Mouse (Mus musculus) heart, postnatal 0 days (tissue): ENCODE measurements around the gene Slc43a2. TPM values are rescaled to one million over a fixed set of nuclear protein-coding genes. Genes with fewer than 3 reads are reported as not detected.

Experiments used
- ATAC-seq: fragments of 200-750 bp; cut with Nextera tagmentation; 2 replicates; pipeline ENCODE4 v1.8.0; 2017; ENCODE audit warnings: low read depth, moderate number of reproducible peaks, moderate library complexity; ENCODE audit not compliant: insufficient read depth
- DNase-seq: peaks from one replicate; pipeline ENCODE4 v3.0.0-alpha.2; 2016; ENCODE audit warnings: low spot score
- H3K27ac ChIP-seq: fragments of 300-500 bp; sonication (generic); 2 replicates; pipeline ENCODE4 v1.5.1; 2014; ENCODE audit warnings: low read depth, mild to moderate bottlenecking
- H3K27me3 ChIP-seq: fragments of 300-500 bp; sonication (generic); 2 replicates; pipeline ENCODE4 v1.6.1; 2014; ENCODE audit warnings: low read length, mixed read lengths; ENCODE audit not compliant: control insufficient read depth, insufficient read depth
- H3K36me3 ChIP-seq: fragments of 300-500 bp; sonication (generic); replicated peaks from 2 replicates; pipeline ENCODE4 v1.6.1; 2014; ENCODE audit warnings: low read length, mixed read lengths; ENCODE audit not compliant: control insufficient read depth, insufficient read depth
- H3K4me1 ChIP-seq: fragments of 300-500 bp; sonication (generic); 2 replicates; pipeline ENCODE4 v1.6.1; 2014; ENCODE audit warnings: antibody characterized with exemption; ENCODE audit not compliant: control insufficient read depth, insufficient read depth
- H3K4me2 ChIP-seq: fragments of 300-500 bp; sonication (generic); 2 replicates; pipeline ENCODE4 v1.6.1; 2014; ENCODE audit warnings: low read depth, mild to moderate bottlenecking, low read length, moderate library complexity
- H3K4me3 ChIP-seq: fragments of 300-500 bp; sonication (generic); 2 replicates; pipeline ENCODE4 v1.5.1; 2014; ENCODE audit warnings: low read depth, low read length
- H3K9ac ChIP-seq: fragments of 300-500 bp; sonication (generic); replicated peaks from 2 replicates; pipeline ENCODE4 v1.6.1; 2014; ENCODE audit warnings: low read depth, low read length, mixed read lengths
- H3K9me3 ChIP-seq: fragments of 300-500 bp; sonication (generic); replicated peaks from 2 replicates; pipeline ENCODE4 v1.6.1; 2016; ENCODE audit warnings: low read length; ENCODE audit not compliant: control insufficient read depth
- CTCF ChIP-seq: IDR thresholded peaks from 2 replicates; pipeline ENCODE4 v1.5.1; 2016; ENCODE audit warnings: antibody characterized with exemption, control low read depth, low read depth
- EP300 ChIP-seq: IDR thresholded peaks from 2 replicates; pipeline ENCODE4 v1.6.1; 2016; ENCODE audit warnings: antibody characterized with exemption, low read depth
- WGBS: fragments of 180-500 bp; shearing (Covaris S2); extraction: QIAGEN DNeasy Blood & Tissue Kit; methylation state at CpG from one replicate; pipeline ENCODE4 v1.1.7; 2014; 5-methylcytosine and 5-hydroxymethylcytosine counted together
- polyA plus RNA-seq: library from polyadenylated mRNA; unstranded; fragments of >200 nt; fragmentation: Nextera tagmentation; extraction: Ambion mirVana; gene quantifications from 2 replicates; pipeline ENCODE4 v1.2.1, GENCODE M21; 2015
- total RNA-seq: library from RNA; depleted of rRNA; stranded (reverse); fragments of >200 nt; gene quantifications from 2 replicates; pipeline ENCODE4 v1.2.3, GENCODE M21; 2014; ENCODE audit warnings: low replicate concordance

Slc43a2 gene
- total and polyA plus RNA-seq, 2 experiments from 2014 or later: 3.6 to 4.8 TPM

DNA sequence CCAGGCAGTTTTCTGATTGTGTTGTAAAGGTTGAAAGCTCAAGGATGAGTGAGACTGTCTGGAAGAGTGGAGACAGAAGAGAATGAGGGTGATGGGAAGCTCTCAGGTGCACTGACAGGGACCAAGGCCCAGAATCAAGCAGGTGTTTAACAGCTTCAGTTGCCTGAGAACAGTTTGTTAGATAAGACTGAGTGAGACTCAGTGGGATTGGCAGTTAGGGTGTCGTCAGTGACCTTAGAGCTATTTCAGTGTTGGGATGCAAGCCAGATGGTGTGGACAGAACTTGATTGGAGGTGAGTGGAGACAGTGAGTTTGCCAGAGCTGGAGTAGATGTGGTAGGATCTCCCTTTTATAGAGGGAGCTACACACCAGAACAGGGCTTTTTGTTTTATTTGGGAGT is 33.4 kb upstream of the Slc43a2 start:
- 0 out of 2 replicates have a peak, but pooled peaks cover 2% of the 10 kb centered on the region for H3K4me1 ChIP-seq
- H3K4me2 ChIP-seq: no peak overlapping the region
- H3K27me3 ChIP-seq: no peaks in the 10 kb centered on the region
- H3K36me3 ChIP-seq: peaks cover 91% of the 10 kb centered on the region
- no peak overlapping the region for H3K9ac ChIP-seq
- peak overlapping the region; percentile 63 for H3K27ac ChIP-seq
- no peaks in the 10 kb centered on the region for H3K9me3 ChIP-seq
- DNase-seq (peak; percentile 77), ATAC-seq (peak; percentile 81)
- no peak for TF ChIP-seq EP300
- TF ChIP-seq CTCF: no peak
- 15% methylated on average over 1 of the region's 1 CpGs for WGBS
- no peak overlapping the region for H3K4me3 ChIP-seq

GRCm38 (mm10) chr11:75508162-75508561 is 23.3 kb upstream of the Slc43a2 start:
- Histone ChIP-seq H3K9ac (no peak overlapping the region), H3K27ac (no peak overlapping the region), H3K36me3 (peaks cover 74% of the 10 kb centered on the region), H3K9me3 (no peaks in the 10 kb centered on the region), H3K4me2 (no peak overlapping the region), H3K4me1 (peaks cover 12% of the 10 kb centered on the region; the same call in 1 of the 2 replicates), H3K4me3 (no peak overlapping the region), H3K27me3 (no peaks in the 10 kb centered on the region)
- ATAC-seq (no peak), DNase-seq (no peak)
- WGBS: 90% methylated on average over 4 of the region's 4 CpGs
- TF ChIP-seq CTCF (no peak), EP300 (no peak)

DNA sequence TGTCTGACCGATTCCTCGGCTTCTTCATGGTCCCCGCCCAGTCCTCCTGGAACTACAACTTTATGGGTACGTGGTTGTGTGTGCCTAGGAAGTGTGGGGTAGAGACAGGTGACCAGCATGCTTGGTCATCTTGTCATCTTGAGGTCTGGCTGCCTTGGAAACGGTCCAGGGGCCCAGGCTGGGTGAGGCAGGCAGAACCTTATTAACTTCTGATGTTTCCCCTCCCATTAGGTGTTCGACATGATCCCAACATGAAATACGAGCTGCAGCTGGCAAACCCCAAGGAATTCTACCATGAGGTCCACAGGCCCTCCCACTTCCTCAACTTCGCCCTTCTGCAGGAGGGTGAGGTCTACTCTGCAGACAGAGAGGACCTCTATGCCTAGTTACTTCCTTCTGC is 22.6 kb upstream of the Slc43a2 start:
- Histone ChIP-seq H3K27ac (peak overlapping the region; percentile 99), H3K9ac (no peak overlapping the region), H3K9me3 (no peaks in the 10 kb centered on the region), H3K4me2 (no peak overlapping the region), H3K36me3 (peaks cover 69% of the 10 kb centered on the region), H3K27me3 (no peaks in the 10 kb centered on the region), H3K4me1 (peaks cover 12% of the 10 kb centered on the region; the same call in 1 of the 2 replicates), H3K4me3 (no peak overlapping the region)
- TF ChIP-seq EP300 (no peak), CTCF (no peak)
- no peak for ATAC-seq
- DNase-seq: no peak
- WGBS: 72% methylated on average over 8 of the region's 8 CpGs

GRCm38 (mm10) chr11:75509741-75510626 is 21.5 kb upstream of the Slc43a2 start, which contains the start of gene Rilp:
Gene Rilp (plus strand): TSS chr11:75510094.
- peak within 1 kb of the TSS; percentile 68 for H3K4me3 ChIP-seq
- TF ChIP-seq CTCF (peak; percentile 4; the same call in 1 of the 2 replicates), EP300 (peak; percentile 40; the same call in 1 of the 2 replicates)
- H3K27me3 ChIP-seq: no peaks in the 10 kb centered on the region
- H3K9ac ChIP-seq: peak within 1 kb of the TSS; percentile 84
- DNase-seq (peak; percentile 90), ATAC-seq (peak; percentile 84)
- H3K9me3 ChIP-seq: no peaks in the 10 kb centered on the region
- H3K27ac ChIP-seq: peak within 1 kb of the TSS; percentile 99
- WGBS: 2% methylated on average over 43 of the region's 43 CpGs
- H3K4me1 ChIP-seq: peaks cover 12% of the 10 kb centered on the region; the same call in 1 of the 2 replicates
- peaks cover 59% of the 10 kb centered on the region for H3K36me3 ChIP-seq
- peak within 1 kb of the TSS; percentile 94 for H3K4me2 ChIP-seq

DNA sequence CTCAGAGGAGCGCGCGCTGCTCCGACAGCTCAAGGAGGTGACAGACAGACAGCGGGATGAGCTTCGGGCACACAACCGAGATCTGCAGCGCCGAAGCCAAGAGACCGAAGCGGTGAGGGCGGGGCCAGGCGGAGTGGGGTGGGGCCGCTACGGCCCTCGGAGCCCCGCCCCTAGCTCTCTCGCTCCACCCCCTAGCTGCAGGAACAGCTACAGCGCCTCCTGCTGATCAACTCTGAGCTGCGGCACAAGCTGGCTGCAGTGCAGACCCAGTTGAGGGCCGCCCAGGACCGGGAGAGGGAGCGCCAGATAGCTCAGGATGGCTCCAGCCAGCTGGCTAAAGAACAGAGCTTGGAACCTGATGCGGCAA is 20.9 kb upstream of the Slc43a2 start:
- ATAC-seq: peak; percentile 81
- Histone ChIP-seq H3K9me3 (no peaks in the 10 kb centered on the region), H3K9ac (peak overlapping the region; percentile 84), H3K27ac (peak overlapping the region; percentile 99), H3K27me3 (no peaks in the 10 kb centered on the region), H3K4me2 (peak overlapping the region; percentile 94), H3K4me3 (peak overlapping the region; percentile 68), H3K4me1 (peaks cover 12% of the 10 kb centered on the region; the same call in 1 of the 2 replicates), H3K36me3 (peaks cover 59% of the 10 kb centered on the region)
- DNase-seq: peak; percentile 92
- 3% methylated on average over 24 of the region's 24 CpGs for WGBS
- peak; percentile 96 for TF ChIP-seq CTCF
- TF ChIP-seq EP300: 0 out of 2 replicates have a peak, but pooled peaks have one; percentile 20
